Mouse (Mus musculus) left cerebral cortex, adult 11 months (tissue): ENCODE data around the gene 0610010K14Rik.

Experiments
- DNase-seq: peaks from one replicate; pipeline ENCODE4 v3.0.0; 2022; ENCODE audit warnings: low spot score

Gene 0610010K14Rik

DNA sequence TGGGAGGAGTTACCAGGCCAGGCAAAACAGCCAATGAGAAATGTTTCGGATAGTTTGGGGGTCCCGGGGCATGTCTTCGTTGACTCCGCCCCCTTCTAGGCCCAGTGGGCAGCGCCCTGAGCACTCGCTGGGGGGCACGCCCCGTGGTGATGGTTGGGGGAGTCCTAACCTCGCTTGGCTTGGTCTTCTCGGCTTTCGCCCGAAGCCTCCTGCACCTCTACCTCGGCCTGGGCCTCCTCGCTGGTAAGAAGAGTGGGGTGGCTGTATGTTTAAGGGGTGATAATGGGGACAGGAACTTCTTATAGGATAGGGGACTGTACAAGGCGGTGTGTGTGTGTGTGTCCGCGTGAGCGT, 22.9 kb downstream of the 0610010K14Rik start:
- no peak for DNase-seq

GRCm38 (mm10) chr11:70214191-70214855, 23.4 kb downstream of the 0610010K14Rik start:
- DNase-seq = no peak

GRCm38 (mm10) chr11:70213736-70214135, 24.0 kb downstream of the 0610010K14Rik start:
- DNase-seq = no peak

DNA sequence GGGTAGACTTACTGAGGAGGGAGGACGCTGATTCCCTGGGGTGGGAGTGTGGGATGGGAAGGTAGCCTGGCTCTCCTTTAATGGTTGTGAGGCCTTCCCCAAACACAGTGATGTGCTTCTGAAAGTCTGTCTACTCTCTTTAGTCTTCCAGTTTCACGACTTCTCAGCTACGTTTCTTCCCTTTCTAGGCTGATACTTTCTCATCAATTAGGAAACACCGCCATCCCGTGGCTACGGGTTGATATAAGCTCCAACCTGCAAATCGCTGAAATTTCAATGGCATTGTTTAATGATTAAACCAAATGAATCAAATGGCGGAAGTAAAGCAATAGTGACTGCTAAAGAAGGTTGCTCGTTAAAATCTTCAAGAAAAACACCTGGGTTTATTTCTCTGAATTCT, 24.8 kb downstream of the 0610010K14Rik start:
- DNase-seq = no peak

GRCm38 (mm10) chr11:70212423-70212822, 25.3 kb downstream of the 0610010K14Rik start, which contains the start of gene Slc16a11:
Gene Slc16a11, plus strand, starts transcription at chr11:70212752.
- DNase-seq = no peak

DNA sequence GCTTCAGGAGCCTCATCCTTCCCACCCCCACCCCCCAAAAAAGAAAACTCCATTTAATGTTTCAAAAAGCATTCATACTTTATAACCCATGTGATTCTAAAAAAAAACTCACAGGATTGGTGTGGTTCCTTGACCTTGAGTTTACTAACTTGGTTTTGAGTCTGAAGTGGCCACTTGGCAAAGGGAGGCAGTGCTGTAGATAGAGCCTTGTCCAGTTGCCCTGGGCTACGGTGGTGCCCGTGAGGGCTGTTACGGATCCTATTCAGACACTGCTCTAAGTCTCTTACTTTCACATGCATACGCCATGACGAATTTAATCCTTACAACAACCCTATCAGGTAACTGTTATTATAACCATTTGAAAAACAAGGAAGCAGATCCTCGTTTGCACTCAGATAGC, 25.7 kb downstream of the 0610010K14Rik start:
- no peak for DNase-seq

GRCm38 (mm10) chr11:70210681-70211080, 27.0 kb downstream of the 0610010K14Rik start:
- no peak for DNase-seq

DNA sequence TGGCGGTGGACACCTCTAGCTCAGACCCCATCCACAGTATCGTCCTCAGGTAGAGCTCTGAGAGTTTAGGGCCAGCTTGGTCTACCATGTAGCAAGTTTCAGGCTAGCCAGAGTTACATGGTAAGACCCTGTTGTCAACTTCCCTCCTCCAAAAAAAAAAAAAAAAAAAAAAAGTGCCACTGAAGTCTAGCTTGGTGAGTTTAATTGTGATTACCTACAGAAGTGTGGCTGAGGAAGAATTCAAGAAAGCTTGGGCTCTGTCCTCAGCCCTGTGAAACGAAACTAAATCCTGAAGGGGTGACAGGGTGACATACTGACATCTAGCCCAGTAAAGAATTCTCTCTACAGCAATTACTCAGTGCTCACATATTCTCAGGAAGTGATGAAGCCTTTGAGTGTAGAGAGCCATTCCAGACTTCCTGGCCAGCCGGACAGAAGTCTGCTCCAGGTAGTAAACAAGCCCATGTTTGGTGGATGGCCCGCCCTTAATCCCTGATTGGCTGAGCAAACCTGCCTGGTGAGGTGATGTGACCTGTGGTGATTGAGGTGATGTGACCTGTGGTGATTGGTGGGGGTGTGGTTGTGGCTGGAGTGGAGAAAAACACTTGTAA, 28.8 kb downstream of the 0610010K14Rik start:
- no peak for DNase-seq

DNA sequence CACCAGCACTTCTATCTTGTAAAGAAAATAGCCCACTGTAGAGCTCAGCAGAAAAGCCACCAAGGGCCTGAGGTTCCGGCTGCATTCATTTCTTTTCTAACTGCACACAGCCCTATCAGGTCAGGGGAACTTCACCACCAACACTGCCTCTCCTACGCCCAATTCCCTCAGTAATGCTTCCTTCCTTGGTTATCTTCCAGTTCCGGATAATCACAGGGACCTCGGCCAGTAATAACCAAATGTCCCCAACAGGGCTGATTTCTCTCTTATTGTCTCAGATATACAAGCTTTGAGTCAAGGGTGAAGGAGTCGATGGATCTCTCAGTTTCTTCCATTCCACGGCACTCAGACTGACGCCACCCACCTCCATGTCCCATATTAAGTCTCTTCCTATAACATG, 30.4 kb downstream of the 0610010K14Rik start:
- no peak for DNase-seq

- DNase-seq = no peak
Measured at GRCm38 (mm10) chr11:70206801-70207200, 30.9 kb downstream of the 0610010K14Rik start.

DNA sequence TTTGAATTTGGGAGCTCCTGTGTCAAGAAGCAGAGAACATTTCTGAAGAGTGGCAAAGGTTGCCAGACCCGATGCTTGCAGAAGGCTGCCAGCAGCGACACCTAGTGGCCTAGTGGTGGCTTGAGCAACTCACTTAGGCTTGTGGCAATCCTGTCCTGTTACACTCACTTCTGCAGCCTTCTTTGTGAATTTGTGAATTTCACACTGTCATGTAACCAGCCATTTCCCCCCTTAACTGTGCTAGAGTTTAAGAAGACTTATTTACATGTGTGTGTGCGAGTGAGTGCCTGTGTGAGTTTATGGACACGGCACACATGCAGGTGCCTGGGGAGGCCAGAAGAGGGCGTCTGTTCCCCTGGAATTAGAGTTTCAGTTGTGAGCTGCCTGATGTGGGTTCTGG, 36.0 kb downstream of the 0610010K14Rik start:
- DNase-seq = no peak

DNA sequence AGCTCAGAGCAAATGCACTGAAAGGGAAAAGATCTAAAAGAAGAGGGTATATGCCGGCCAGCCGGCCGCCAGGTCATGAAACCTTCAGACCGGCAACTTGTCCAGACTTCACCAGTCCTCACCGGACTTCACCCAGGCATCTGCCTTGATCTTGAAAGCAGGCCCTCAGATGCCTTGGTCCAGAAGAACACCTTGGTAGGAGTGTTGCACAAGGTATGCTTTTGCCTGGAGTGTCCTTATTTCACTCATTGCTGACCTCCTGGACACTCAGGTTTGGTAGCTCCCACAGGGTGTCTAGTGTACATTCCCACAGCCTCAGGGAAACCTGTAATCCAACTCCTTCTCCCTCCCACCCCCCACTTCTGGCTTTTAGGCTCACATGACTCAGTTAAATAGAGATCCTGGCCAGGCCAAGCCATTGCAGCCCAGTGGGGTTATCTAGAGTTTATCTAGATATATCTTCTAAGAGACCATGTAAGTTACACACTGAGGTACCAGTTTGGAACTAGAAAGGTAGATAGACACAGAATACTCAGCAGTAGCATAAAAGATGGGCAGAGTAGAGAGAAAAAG, 37.6 kb downstream of the 0610010K14Rik start:
- no peak for DNase-seq

GRCm38 (mm10) chr11:70199107-70199506, 38.6 kb downstream of the 0610010K14Rik start:
- no peak for DNase-seq

- no peak for DNase-seq
Measured at GRCm38 (mm10) chr11:70198332-70198731, 39.4 kb downstream of the 0610010K14Rik start.

DNA sequence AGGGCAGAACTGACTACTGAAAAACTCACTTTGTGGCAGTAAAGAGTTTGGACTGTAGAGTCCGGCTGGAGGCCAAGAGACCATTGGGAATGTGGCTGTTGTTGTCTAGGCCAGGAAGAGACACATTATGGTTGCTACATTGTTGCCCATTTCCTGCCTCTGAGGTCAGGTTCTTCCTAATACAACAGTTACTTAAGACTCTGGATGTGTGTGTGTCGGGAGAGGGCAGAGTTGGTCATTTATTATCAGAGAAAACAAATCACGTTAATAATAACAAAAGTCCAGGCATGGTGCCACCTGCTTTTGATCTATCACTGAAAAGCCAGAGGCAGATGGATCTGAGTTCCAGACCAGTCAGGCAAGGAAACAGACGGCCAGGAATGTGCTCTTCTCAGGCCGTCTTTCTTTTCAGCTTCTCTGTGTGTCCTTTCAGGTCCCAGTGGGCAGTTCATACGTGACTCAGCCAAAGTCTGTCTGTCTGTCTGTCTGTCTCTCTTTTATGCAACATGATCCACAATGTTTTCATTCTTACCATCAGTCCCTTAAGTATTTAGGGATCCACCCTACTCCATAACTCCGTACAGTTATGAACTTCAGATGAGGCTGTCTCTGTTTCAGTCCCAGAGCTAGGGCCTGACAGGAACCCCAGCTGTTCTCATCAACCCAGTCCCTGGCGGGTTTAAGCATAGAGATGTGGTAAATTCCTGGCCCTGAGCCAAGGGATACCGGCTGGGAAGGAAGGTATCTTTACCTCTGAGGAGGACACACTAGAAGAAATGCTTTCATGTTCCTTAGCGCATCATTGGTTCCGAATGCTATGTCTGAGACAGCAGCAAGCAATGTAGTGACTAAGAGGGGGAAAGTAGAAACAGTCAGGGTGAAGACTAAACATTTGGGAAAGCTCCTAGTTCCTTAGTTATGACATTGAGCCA, 44.1 kb downstream of the 0610010K14Rik start:
- no peak for DNase-seq

DNA sequence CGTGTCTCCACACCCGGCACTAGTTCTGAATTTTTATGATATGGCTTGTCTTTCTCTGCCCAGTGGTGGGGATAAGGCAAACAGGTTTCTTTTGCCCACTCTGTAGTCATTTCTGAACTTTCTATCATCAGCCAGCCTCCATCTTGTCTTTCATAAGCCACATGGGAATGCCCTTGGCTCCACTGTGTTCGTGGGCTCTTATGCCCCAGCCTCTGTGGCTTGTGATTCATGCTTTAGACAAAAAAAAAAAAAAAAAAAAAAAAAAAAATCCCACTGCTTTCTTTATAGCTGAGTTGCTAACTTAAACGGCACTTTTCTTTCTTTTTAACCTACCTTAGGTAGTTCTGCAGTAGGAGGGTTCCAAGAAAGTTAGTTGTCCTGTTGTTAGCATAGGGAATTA, 45.6 kb downstream of the 0610010K14Rik start:
- no peak for DNase-seq

GRCm38 (mm10) chr11:70191188-70191587, 46.5 kb downstream of the 0610010K14Rik start:
- no peak for DNase-seq

DNA sequence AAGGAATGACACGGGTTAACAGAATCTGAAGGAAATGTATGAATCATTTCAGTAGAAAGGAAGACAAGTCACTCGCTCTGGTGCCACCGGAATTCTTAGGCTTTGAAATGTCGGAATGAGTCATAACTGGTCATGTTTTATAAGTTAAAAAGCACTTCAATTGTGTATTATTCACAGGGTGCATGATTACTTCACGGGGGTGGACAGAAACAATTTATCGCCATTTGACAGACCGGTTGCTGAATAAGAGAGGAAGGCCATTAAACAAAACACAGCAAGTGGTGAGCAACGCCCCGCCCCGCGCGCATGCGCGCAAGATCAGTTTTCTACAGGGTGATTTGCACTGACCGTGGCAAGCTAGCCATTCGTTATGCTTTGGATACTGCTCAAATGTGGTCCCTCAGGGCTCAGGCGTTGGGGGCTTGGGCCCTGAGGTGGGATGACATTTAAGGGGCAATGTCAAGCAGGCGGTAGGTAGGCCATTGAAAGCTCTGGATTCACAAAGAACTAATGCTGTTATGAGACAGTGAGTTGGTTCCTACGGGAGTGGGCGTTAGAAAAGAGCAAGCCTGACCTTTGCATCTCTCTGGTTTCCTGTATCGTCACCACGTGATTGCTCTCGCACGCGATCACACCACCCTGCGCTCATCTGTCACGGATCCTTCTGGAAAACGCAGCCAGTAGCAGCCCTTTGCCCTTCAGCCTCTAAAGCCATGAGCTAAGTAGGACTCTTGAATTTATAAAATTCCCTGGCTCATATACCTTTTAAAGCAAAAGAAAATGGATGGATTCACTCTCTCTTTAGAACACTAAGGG, 48.2 kb downstream of the 0610010K14Rik start:
- no peak for DNase-seq
